Mouse (Mus musculus) left cerebral cortex, postnatal 10 days (tissue): ENCODE data around the gene Rora. TPM values are rescaled to one million over a fixed set of nuclear protein-coding genes. Genes with fewer than 3 reads are reported as not detected.
A peak's percentile ranks its signal among the peaks of the same experiment; 100 is the strongest.

Experiments
- DNase-seq, 2 experiments: peaks; one replicate each; pipeline ENCODE4 v3.0.0; 2021 to 2022; ENCODE audit warnings: low spot score in 2 of 2, mixed read lengths in 1 of 2; ENCODE audit errors: extremely low spot score in 1 of 2
- intact Hi-C: fragments of 180-260 bp; cut with DNase I; formaldehyde crosslinking; loops from one replicate; pipeline ENCODE4 v1.15.1; 2025
- total RNA-seq, 2 experiments: library from RNA; stranded (reverse); gene quantifications; 2 replicates each; pipeline ENCODE4 v1.2.3; 2021

The Rora gene
- total RNA-seq, 2 experiments from 2014 or later: 41.2 to 44.1 TPM

- no peak for DNase-seq
- intact Hi-C loops: no loop called here
These were observed 751.1 kb downstream of the Rora start for GRCm38 (mm10) chr9:69404671-69405070.

- peak in 1 of 2 experiments; percentile 12 for DNase-seq
- intact Hi-C loops: loop anchor here (2.0 kb wide), 1 partner anchor 61 kb away; no protein-coding TSS in a partner anchor
These were observed 765.9 kb downstream of the Rora start for GRCm38 (mm10) chr9:69419476-69419875.

GRCm38 (mm10) chr9:69430531-69430930 is 776.9 kb downstream of the Rora start:
- intact Hi-C loops: no loop called here
- DNase-seq: no peak

- DNase-seq: peak in 1 of 2 experiments; percentile 20
- intact Hi-C loops: no loop called here
These were observed 778.4 kb downstream of the Rora start for GRCm38 (mm10) chr9:69431863-69432555.

GRCm38 (mm10) chr9:69435194-69435593 is 781.6 kb downstream of the Rora start:
- DNase-seq: no peak
- intact Hi-C loops: no loop called here

GRCm38 (mm10) chr9:69435662-69436061 is 782.1 kb downstream of the Rora start:
- intact Hi-C loops: no loop called here
- no peak for DNase-seq
